Mouse (Mus musculus) stomach, embryonic 14.5 days (tissue): Measurements from ENCODE around the gene Gdf11. TPM values are rescaled to one million over a fixed set of nuclear protein-coding genes. Genes with fewer than 3 reads are reported as not detected.

Source experiments
- ATAC-seq: fragments of 200-750 bp; cut with Nextera tagmentation; 2 replicates; pipeline ENCODE4 v1.8.0; 2017; ENCODE audit warnings: low read depth, moderate TSS enrichment; ENCODE audit not compliant: insufficient number of reproducible peaks, insufficient read depth, low FRiP score
- H3K27ac ChIP-seq: fragments of 300-500 bp; sonication (generic); 2 replicates; pipeline ENCODE4 v1.5.1; 2014; ENCODE audit warnings: mild to moderate bottlenecking, low read length, moderate library complexity, mixed read lengths
- H3K27me3 ChIP-seq: fragments of 300-500 bp; sonication (generic); 2 replicates; pipeline ENCODE4 v1.6.1; 2014; ENCODE audit warnings: low read length, control low read depth, mixed read lengths; ENCODE audit not compliant: control insufficient read depth, insufficient read depth
- H3K36me3 ChIP-seq: fragments of 300-500 bp; sonication (generic); 2 replicates; pipeline ENCODE4 v1.6.1; 2014; ENCODE audit warnings: mild to moderate bottlenecking, control low read depth, low read length, moderate library complexity, mixed read lengths; ENCODE audit not compliant: control insufficient read depth, insufficient read depth
- H3K4me1 ChIP-seq: fragments of 300-500 bp; sonication (generic); 2 replicates; pipeline ENCODE4 v1.6.1; 2014; ENCODE audit warnings: low read length, control low read depth, mixed read lengths; ENCODE audit not compliant: control insufficient read depth, insufficient read depth
- H3K4me2 ChIP-seq: fragments of 300-500 bp; sonication (generic); replicated peaks from 2 replicates; pipeline ENCODE4 v1.6.1; 2014; ENCODE audit warnings: low read depth, low read length, control low read depth
- H3K4me3 ChIP-seq: fragments of 300-500 bp; sonication (generic); 2 replicates; pipeline ENCODE4 v1.5.1; 2014; ENCODE audit warnings: low read depth, low read length, control low read depth
- H3K9ac ChIP-seq: fragments of 300-500 bp; sonication (generic); replicated peaks from 2 replicates; pipeline ENCODE4 v1.6.1; 2014; ENCODE audit warnings: low read depth, mild to moderate bottlenecking, control low read depth, low read length, moderate library complexity, mixed read lengths
- H3K9me3 ChIP-seq: fragments of 300-500 bp; sonication (generic); 2 replicates; pipeline ENCODE4 v1.6.1; 2016; ENCODE audit warnings: low read depth, low read length, control low read depth; ENCODE audit not compliant: control insufficient read depth
- WGBS: fragments of 180-500 bp; shearing (Covaris S2); extraction: QIAGEN DNeasy Blood & Tissue Kit; methylation state at CpG from one replicate; pipeline ENCODE4 v1.1.7; 2014; 5-methylcytosine and 5-hydroxymethylcytosine counted together
- polyA plus RNA-seq: library from polyadenylated mRNA; unstranded; fragments of >200 nt; fragmentation: Nextera tagmentation; extraction: Ambion mirVana; gene quantifications from 2 replicates; pipeline ENCODE4 v1.2.1, GENCODE M21; 2014

The Gdf11 gene
- polyA plus RNA-seq, result 4.2 and 4.6 TPM in 2 replicates

DNA sequence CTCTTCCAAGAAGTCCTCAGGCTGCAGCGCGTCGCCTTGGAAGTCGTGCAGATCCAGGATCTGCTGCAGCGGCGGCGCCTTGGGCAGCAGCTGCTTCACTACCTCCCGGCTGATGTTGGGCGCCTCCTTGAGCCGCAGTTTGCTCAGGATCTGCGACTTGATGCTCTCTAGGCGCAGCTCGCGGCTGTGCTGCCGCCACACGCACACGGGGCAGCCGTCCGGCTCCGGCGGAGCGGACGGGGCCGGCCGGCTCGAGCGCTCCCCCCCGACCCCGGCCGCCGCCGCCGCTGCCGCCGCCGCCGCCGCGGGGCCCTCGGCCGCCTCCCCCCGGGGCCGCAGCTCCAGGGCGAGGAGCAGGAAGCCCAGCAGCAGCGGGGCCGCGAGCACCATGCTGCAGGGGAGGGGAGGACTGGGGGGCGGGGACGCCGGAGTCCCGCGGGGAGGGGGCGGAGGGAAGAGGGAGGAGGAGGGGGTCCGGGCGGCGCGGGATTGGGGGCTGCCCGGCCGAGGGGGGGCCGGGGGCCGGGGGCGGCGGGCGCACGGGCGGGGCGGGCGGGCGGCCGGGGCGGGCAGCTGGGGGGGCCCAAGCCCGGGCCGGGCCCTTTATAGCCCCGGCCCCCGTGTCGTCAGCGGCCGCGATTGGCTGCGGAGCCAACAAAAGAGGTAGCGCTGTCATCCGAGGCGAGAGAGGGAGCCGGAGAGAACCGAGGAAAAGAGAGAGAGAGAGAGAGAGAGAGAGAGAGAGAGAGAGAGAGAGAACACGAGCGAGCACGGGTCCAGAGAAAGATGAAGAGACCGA lies at the start of gene Gdf11:
Gdf11 (minus strand) TSS at position 423 of the 799 bp plus-strand sequence.
- Histone ChIP-seq H3K27me3 (no peaks in the 10 kb centered on the region), H3K9me3 (no peaks in the 10 kb centered on the region), H3K27ac (peak within 1 kb of the TSS; percentile 89), H3K36me3 (peaks cover 7% of the 10 kb centered on the region; the same call in 1 of the 2 replicates), H3K4me1 (peaks cover 22% of the 10 kb centered on the region), H3K4me2 (peak within 1 kb of the TSS; percentile 97), H3K4me3 (peak within 1 kb of the TSS; percentile 67), H3K9ac (peak within 1 kb of the TSS; percentile 69)
- 1% methylated on average over 65 of the region's 89 CpGs for WGBS
- peak; percentile 80 for ATAC-seq

DNA sequence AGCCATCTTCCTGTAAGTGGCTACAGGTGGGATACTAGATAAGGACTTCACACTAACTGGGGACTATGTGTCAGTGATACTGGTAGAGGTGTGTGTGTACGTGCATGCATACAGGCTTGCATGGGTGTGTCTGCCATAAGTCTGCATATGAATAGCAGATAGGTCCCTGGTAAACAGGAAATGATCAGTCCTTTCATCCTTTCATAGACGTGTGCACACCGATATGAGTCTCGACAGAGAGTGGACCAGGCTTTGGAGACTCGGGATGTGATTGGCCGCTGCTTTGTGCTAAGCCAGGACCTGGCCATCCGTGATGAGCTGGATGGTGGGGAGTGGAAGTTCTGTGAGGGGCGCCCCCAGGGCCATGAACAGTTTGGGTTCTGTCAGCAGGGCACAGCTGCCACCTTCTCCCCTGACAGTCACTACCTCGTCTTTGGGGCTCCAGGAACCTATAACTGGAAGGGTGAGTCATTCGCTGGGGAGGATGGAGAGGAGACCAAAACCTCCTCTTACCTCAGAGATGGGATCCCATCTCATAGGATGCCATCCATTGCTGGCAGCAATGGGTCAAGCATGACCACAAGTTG lies 49.0 kb upstream of the Gdf11 start:
- H3K4me3 ChIP-seq, result no peak overlapping the region
- no peak for ATAC-seq
- H3K27ac ChIP-seq, result no peak overlapping the region
- no peaks in the 10 kb centered on the region for H3K4me1 ChIP-seq
- no peak overlapping the region for H3K9ac ChIP-seq
- H3K27me3 ChIP-seq, result 0 out of 2 replicates have a peak, but pooled peaks cover 3% of the 10 kb centered on the region
- 79% methylated on average over 10 of the region's 10 CpGs for WGBS
- no peaks in the 10 kb centered on the region for H3K36me3 ChIP-seq
- H3K4me2 ChIP-seq, result no peak overlapping the region
- H3K9me3 ChIP-seq, result no peaks in the 10 kb centered on the region

DNA sequence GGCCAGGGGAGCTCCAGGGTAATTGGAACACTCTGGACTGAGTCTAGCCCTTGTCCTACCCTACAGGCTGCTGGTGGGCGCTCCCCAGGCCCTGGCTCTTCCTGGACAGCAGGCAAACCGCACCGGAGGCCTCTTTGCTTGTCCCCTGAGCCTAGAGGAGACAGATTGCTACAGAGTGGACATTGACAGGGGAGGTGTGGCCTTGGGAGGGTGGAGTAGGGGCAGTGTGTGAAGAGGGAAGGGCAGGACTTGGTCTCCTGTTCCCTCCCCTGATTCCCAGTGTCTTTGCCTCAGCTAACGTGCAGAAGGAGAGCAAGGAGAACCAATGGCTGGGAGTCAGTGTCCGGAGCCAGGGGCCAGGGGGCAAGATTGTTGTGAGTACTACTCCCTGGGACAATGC lies 47.5 kb upstream of the Gdf11 start:
- H3K27ac ChIP-seq, result no peak overlapping the region
- H3K27me3 ChIP-seq, result peaks cover 14% of the 10 kb centered on the region
- no peak overlapping the region for H3K9ac ChIP-seq
- WGBS, result 40% methylated on average over 5 of the region's 5 CpGs
- H3K4me2 ChIP-seq, result no peak overlapping the region
- no peaks in the 10 kb centered on the region for H3K9me3 ChIP-seq
- ATAC-seq, result no peak
- no peaks in the 10 kb centered on the region for H3K36me3 ChIP-seq
- H3K4me1 ChIP-seq, result no peaks in the 10 kb centered on the region
- no peak overlapping the region for H3K4me3 ChIP-seq

DNA sequence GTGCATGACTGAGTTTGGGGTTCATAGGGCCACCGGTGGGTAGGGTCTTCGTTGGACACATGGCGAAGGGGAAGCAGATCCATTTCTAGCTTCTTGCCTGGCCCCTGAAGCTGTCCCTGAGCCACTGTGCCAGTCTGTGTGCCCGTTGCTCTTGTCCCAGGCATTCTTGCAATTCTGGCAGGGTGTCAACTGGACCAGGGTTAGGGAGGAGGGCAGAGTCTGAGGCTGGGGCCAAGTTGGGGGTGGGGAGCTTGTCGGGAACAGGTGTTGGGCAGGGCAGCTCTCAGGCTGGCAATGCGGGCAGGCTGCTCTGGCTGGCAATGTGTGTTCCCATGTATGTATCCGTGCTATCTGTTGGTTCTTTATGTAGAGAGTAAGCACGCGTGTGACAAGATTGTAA lies 46.9 kb upstream of the Gdf11 start:
- Histone ChIP-seq H3K27ac (no peak overlapping the region), H3K4me2 (no peak overlapping the region), H3K9ac (no peak overlapping the region), H3K36me3 (no peaks in the 10 kb centered on the region), H3K4me3 (no peak overlapping the region), H3K27me3 (peaks cover 17% of the 10 kb centered on the region), H3K4me1 (no peaks in the 10 kb centered on the region), H3K9me3 (no peaks in the 10 kb centered on the region)
- 82% methylated on average over 9 of the region's 9 CpGs for WGBS
- ATAC-seq, result no peak

DNA sequence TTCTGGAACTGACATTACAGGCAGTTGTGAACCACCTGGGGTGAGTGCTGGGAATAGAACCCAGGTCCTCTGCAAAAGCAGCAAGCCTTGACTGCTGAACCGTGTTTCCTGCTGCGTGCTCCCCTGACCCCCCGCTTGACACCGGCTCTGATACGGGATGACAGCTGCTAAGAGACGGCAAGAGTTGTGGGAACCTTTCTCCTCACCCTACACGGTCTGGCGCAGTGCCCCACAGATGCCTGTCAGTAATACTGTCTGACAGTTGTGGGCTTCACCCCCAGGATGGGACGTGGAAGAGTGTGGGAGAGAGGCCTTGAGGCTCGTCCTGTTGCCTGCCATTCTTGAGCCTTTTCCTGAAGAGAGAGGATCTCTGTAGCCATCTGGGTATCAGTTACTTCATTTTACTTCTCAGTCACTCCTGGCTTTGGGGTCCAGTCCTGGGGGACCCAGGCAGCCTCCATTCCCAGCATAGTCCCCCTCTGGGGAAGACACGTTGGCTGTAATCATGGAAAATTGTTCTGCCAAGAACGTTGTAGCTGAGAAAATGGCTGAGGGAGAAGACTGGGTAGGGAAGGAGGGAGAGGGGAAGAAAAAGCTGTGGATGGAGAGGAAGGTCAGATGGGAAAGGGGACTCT lies 46.4 kb upstream of the Gdf11 start:
- no peaks in the 10 kb centered on the region for H3K36me3 ChIP-seq
- H3K27me3 ChIP-seq, result peaks cover 22% of the 10 kb centered on the region
- no peaks in the 10 kb centered on the region for H3K9me3 ChIP-seq
- H3K4me2 ChIP-seq, result no peak overlapping the region
- WGBS, result 72% methylated on average over 12 of the region's 12 CpGs
- H3K9ac ChIP-seq, result no peak overlapping the region
- H3K27ac ChIP-seq, result no peak overlapping the region
- ATAC-seq, result no peak
- no peaks in the 10 kb centered on the region for H3K4me1 ChIP-seq
- no peak overlapping the region for H3K4me3 ChIP-seq

DNA sequence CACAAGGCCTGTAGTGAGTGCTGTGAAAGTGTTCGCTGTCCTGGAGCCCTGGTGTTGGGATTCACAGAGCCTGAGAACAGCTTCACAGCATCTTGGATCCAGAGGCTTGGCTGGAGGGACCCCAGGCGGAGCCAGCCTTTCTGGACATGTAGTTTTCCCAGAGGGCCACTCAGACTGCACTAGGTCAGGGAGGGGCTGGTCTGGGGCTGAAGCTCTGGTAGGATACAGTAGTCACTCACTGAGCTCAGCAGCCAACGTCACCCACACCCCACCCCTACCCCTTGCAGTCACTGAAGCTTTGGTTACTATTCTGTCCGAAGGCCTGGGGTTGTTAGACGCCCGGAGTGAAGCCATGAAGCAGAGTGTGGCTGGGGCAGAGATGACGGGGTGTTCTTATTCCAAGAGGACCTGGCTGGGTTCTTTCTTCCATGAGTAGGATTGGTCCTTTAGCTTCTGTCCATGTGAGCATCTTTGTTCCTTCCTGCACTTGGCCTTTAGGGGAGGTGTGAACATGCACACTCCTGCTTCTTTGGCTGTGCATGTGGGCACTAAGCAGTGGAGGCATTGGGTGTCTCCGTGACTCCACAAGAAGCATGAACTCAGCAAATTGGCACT lies 44.4 kb upstream of the Gdf11 start:
- H3K36me3 ChIP-seq, result no peaks in the 10 kb centered on the region
- H3K4me3 ChIP-seq, result no peak overlapping the region
- no peaks in the 10 kb centered on the region for H3K9me3 ChIP-seq
- H3K4me1 ChIP-seq, result no peaks in the 10 kb centered on the region
- no peak overlapping the region for H3K27ac ChIP-seq
- H3K4me2 ChIP-seq, result no peak overlapping the region
- ATAC-seq, result no peak
- H3K27me3 ChIP-seq, result peaks cover 24% of the 10 kb centered on the region
- WGBS, result 68% methylated on average over 8 of the region's 8 CpGs
- H3K9ac ChIP-seq, result no peak overlapping the region

DNA sequence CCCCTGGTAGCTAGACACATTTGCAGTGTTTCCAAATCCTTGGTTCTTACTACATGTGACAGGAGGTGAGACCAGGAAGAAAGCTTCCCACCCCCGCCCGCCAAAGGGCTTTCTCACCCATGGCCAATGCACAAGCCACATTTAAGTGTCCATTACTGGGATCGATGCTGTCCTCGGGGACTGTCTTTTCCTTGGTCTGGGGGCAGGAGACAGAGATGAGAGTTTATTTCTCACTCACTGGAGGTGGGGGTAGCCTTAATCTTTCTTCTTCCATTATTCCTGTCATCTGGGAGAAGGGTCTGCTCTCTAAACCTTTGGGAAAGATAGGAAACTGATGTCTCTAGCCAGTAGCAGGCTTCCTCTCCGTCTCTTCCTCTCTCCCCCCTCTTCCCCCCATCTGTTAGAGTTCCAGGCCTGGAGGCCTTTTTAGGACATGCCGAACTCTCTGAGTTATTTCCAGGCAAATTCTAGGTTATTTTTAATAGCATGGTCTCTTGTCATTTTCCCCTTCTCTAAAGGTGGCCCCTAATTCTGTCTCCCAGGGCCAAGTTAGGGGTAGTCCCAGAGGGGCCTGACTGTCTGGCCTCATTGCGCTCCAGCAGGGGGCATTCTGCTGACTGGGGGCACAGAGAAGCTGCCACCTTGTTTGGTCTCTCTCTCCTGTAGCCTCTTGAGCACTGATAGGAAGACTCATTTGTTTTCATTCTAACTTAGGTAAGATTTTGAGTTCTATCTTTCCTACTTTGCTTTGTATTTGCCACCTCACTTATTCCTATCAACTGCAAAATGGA lies 43.7 kb upstream of the Gdf11 start:
- Histone ChIP-seq H3K36me3 (no peaks in the 10 kb centered on the region), H3K4me1 (no peaks in the 10 kb centered on the region), H3K4me3 (no peak overlapping the region), H3K9me3 (no peaks in the 10 kb centered on the region), H3K27ac (no peak overlapping the region), H3K27me3 (peaks cover 24% of the 10 kb centered on the region), H3K9ac (no peak overlapping the region), H3K4me2 (no peak overlapping the region)
- no peak for ATAC-seq
- 69% methylated on average over 7 of the region's 7 CpGs for WGBS
